Mouse (Mus musculus) layer of hippocampus, adult 11-12 months (tissue): ENCODE measurements around the gene Plk5.
A peak's percentile ranks its signal among the peaks of the same experiment; 100 is the strongest.

Source experiments
- DNase-seq: peaks from one replicate; pipeline ENCODE4 v3.0.0; 2022; ENCODE audit warnings: low spot score

The Plk5 gene

GRCm38 (mm10) chr10:80356001-80356682 is at the start of gene Plk5:
Gene Plk5 (plus strand): TSS chr10:80356459.
- DNase-seq, result no peak

GRCm38 (mm10) chr10:80311560-80311959 is 44.7 kb upstream of the Plk5 start:
- DNase-seq, result no peak

DNA sequence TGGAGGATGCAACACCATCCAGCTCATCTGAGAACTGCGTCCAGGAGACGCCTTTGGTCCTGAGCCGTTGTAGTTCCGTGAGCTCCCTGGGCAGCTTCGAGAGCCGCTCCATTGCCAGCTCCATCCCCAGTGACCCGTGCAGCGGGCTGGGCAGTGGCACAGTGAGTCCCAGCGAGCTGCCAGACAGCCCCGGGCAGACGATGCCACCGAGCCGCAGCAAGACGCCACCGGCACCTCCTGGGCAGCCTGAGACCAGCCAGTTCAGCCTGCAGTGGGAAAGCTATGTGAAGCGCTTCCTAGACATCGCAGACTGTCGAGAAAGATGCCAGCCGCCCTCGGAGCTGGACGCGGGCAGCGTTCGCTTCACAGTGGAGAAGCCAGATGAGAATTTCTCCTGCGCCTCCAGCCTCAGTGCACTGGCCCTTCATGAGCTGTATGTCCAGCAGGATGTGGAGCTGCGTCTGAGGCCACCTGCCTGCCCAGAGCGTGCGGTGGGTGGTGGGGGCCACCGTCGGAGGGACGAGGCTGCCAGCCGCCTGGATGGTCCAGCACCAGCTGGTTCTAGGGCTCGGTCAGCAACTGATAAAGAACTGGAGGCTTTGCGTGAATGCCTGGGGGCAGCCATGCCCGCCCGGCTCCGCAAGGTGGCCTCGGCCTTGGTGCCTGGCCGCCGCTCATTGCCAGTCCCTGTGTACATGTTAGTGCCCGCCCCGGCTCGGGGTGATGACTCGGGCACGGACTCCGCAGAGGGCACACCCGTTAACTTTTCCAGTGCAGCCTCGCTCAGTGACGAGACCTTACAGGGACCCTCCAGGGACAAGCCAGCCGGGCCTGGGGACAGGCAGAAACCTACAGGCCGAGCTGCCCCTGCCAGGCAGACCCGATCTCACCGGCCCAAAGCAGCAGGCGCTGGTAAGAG is 43.4 kb upstream of the Plk5 start:
- no peak for DNase-seq

GRCm38 (mm10) chr10:80313627-80314201 is 42.5 kb upstream of the Plk5 start:
- no peak for DNase-seq

DNA sequence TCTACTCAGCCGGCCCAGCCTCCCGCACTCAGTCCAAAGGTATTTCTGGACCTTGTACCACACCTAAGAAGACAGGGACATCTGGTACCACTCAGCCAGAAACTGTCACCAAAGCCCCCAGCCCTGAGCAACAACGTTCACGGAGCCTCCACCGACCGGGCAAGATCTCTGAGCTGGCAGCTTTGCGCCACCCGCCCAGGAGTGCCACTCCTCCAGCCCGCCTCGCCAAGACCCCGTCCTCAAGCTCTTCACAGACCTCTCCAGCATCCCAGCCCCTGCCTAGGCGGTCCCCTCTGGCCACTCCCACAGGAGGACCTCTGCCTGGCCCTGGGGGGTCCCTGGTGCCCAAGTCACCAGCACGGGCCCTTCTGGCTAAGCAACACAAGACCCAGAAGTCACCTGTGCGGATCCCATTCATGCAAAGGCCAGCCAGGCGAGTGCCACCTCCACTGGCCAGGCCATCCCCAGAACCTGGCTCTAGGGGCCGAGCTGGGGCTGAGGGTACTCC is 41.7 kb upstream of the Plk5 start:
- no peak for DNase-seq

DNA sequence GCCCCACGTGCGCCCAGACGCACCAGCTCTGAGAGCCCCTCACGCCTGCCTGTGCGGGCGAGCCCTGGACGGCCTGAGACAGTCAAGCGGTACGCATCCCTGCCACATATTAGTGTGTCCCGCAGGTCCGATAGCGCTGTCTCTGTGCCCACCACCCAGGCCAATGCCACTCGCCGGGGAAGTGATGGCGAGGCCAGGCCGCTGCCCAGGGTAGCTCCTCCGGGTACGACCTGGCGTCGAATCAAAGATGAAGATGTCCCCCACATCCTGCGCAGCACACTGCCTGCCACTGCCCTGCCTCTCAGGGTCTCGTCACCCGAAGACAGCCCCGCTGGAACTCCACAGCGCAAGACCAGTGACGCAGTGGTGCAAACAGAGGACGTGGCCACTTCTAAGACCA is 40.9 kb upstream of the Plk5 start:
- no peak for DNase-seq

GRCm38 (mm10) chr10:80316359-80316781 is 39.9 kb upstream of the Plk5 start:
- DNase-seq, result no peak

DNA sequence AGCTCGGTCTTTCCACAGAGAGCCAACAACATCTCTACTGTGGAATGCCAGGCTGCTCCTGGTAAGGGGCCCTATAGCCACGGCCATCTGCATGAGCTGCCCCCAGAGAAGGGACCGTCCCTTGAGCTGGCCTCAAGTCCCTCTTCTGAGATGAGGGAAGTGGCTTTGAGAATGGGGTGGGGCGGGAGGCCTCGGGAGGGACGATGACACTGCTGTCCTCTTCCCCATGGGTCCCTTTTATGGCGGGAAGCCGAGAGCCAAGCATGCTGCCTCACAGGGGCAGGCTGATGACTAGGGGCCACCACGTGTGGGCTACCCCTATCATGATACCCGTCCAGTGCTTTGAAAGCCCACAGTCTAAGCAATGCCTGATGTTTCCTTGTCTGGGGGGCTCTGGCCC is 39.2 kb upstream of the Plk5 start:
- no peak for DNase-seq

- DNase-seq, result peak; percentile 91
Observed at GRCm38 (mm10) chr10:80320340-80320760, 35.9 kb upstream of the Plk5 start, which contains the start of gene 2310011J03Rik. Gene 2310011J03Rik (minus strand): TSS chr10:80320537.

- no peak for DNase-seq
Observed at GRCm38 (mm10) chr10:80321014-80321669, 35.1 kb upstream of the Plk5 start.

DNA sequence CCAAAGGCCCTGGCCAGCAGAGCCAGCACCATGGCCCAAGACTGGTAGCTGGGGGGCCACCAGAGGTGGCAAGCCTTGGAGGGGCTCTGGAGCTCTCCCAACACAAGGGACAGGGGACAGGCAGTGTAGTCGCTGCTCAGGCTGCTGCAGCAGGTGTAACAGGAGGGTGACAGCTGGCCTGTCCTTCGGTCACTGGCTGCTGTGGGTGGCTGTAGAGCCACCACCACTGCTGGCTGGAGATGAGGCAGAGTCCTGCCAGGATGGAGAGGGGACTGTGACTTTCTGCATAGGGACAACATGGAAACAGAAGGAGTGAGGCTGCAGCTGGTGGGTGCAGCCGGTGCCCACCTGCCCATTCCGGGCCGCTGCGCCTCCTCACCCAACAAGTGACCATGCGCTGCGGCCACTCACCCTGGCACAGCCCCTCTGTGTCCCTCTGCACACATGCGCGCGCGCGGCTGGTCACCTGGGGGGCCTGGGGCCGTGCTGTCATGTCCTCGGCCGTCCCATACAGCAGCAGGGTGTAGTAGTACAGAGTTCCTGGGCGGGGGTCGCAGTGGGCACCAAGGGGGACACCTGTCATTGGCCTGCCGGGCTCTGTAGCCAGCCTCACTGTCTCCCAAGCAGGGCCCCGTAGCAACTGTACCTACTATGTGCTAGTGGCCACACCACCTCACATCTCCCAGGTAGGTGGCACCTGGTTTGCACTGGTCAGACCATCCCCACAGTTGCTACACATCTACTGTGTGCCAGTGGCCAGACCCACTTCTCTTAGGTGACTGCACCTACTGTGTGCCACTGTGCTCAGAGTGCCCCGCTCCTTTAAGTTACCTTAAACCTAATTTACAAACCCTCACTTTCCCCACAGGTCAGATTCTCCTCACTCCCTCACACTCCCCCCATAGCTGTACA is 34.3 kb upstream of the Plk5 start:
- DNase-seq, result no peak

DNA sequence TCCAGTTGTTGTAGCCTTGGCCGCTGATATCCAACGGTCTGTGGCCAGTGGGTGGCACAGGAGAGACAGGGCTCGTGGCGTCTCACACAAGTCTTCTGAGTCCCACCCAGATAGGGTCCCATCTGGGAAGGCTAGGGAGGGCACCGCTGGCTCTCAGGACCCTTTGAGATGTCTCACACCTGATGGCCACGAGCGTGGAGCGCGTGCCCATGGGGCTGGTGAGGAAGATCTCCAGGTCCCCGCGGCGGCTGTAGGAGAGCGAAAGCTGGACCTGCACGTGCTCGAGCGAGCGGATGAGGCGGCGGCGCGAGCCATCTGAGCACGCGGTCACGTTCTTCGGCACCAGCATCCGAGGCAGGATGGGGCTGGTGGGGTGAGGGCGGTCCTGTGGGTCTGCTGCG is 33.4 kb upstream of the Plk5 start:
- DNase-seq, result no peak

DNA sequence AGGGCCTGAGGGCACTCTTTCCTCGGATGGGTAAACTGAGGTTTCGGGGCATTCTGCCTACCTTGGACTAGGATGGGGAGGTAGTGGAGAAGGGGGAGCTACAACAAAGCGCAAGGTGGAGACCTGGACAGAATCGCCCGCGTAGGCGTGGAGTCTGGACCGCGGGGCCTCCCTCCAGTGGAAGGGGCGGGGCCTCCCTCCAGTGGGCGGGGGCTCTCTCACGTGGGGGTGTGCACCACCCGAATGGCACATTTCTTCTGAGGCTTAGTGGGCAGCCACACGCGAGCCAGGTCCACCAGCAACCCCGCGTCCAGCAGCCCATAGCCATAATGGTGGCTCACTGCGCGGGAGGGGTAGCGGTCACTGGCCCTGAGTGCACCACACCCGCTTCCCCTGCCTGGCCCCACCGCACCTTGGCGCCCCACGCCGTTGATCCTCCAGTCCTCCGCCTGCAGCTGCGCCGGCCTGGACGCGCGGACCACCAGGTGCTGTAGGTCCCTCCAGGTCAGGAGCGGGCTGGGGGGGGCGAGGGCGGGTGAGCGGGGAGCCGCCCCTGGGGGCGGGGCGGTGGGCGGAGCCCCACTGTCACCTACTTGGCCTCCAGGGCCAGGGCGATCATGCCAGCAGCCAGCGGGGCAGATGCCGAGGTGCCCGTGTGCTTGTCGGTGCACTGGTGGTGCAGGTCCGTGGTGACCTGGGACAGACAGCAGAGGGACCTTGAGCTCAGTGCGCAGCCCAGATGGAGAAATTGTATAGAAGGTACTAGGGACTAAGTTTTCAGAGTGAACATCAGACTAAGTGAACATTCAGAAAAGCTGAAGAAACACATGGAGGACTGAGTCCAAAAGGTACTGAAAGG is 32.8 kb upstream of the Plk5 start:
- no peak for DNase-seq

- DNase-seq, result no peak
Observed at GRCm38 (mm10) chr10:80324120-80325037, 31.9 kb upstream of the Plk5 start.

GRCm38 (mm10) chr10:80325045-80325444 is 31.2 kb upstream of the Plk5 start:
- no peak for DNase-seq

DNA sequence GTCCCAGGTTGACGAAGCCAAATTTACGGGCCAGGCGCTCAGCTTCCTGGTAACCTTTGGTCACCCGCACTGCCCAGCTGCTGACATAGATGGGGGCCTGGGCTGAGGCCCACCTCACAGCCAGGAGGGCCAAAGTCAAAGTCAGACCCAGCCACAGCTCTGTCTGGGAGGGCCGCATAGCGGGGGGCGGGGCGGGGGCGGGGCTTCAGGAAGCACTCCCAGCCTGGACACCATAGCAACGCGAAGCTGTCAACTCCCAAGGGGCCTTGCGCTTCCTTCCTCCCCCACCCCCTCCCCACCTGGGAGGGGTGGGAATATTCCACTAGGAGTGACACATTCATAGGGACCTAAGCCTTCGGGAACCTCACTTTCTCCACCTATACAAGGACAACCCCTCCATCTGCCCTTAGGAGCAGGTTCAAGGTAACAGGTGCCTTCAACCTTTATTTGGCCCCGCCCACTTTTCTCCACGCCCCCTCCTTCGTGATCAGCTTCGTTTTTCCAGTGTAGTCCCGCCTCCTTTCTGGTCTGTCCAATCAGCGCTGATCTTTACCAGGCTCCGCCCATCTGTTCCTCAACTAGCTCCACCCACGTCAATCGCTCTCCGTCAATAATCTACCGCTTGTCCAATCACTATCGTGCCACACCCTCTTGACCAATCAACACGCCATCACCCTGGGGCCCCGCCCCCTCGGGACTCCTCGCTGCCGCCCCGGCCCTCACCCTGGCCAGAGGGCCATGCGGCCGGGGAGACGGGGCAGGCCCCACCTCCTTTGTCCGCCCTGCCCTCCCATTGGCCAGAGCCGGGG is 26.8 kb upstream of the Plk5 start, which contains the start of the genes Pcsk4 and Reep6:
Gene Pcsk4, minus strand, starts transcription at position 226 of the 809 bp plus-strand sequence.
Gene Reep6, plus strand, starts transcription at position 681 of the 809 bp plus-strand sequence.
- peak; percentile 96 for DNase-seq

DNA sequence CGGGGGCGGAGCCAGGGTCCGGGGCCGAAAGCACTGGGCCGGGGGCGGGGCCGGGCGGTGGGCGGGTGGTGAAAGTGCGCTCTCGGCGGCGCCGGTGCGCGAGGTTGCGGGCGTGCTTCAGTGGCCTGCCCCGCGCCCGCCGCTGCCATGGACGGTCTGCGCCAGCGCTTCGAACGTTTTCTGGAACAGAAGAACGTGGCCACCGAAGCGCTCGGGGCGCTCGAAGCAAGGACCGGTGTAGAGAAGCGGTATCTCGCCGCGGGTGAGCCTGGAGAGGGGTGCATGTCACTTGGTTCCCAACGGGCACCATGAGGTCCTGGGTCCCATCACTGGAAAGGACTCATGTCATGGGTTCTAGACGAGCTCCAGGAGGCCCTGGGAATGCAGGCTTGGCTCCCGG is 26.2 kb upstream of the Plk5 start:
- no peak for DNase-seq

DNA sequence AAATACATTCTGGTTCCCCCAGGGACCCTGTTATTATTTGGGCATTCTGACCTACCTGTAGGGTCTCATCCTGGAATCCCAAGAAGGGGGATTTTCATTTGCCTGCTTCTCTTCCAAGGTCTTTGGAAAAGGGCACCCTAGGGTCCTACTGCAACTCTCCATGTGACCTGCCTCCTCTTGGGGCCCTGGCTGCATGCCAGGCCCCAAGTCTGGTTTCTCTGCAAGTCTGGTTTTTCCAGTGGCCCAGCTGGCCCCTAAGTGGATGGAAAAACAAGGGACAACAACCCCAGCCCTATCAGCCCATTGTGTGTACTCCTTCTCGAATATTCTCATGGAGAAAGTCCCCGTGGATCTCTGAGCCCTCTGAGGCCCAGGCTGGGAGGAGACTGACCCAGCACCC is 25.4 kb upstream of the Plk5 start:
- DNase-seq, result no peak
